Mouse (Mus musculus): ENCODE measurements around the gene E4f1. TPM values are rescaled to one million over a fixed set of nuclear protein-coding genes. Genes with fewer than 3 reads are reported as not detected.
"Not testable (repeated sequence)": the region's sequence is repeated elsewhere in the genome, so short reads cannot be mapped to it uniquely, and the experiment has no call there.

E4f1 gene
- polyA plus RNA-seq, 1 experiment from 2014 or later: 42.3 TPM

DNA sequence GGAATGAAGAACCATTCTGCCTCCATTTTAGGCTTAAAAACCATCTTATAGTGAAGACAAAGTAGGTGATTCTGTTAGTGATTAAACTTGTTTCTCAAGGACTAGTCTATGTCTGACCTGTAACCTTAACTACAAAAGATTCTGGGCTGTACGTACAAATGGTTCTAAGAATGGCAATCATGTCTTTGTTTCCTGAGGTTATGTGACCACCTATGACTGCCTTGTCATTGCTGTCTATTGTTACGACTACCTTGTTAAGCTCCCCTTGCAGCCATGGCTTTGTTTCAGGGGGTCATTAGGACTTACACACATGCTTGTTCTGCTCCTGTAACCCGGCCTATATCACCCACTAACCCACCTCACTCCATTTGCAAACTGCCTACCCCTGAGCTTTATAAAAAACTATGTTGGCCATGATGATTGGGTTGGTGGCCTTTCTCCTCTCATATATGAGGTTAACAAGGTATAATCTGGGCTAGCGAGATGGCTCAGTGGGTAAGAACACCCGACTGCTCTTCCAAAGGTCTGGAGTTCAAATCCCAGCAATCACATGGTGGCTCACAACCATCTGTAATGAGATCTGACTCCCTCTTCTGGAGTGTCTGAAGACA is 1.4 kb downstream of the E4f1 start:
- no peak overlapping the region for H3K27ac ChIP-seq (ENCODE audit: low read depth, low read length)
- ATAC-seq: no peak
- H3K4me3 ChIP-seq (ENCODE audit: low read length): no peak overlapping the region
- H3K9me3 ChIP-seq (ENCODE audit: control insufficient read depth, low read length): no peaks in the 10 kb centered on the region
- H3K27me3 ChIP-seq (replicated peaks; ENCODE audit: control insufficient read depth, insufficient read depth, low read length): no peaks in the 10 kb centered on the region
- no peak overlapping the region for H3K4me2 ChIP-seq (ENCODE audit: low read length)
- H3K4me1 ChIP-seq (ENCODE audit: control insufficient read depth, insufficient read depth, low read depth, low read length): peaks cover 25% of the 10 kb centered on the region
- no peak overlapping the region for H3K9ac ChIP-seq (ENCODE audit: low read depth, low read length)
- WGBS: 92% methylated on average over 5 of the region's 5 CpGs
- no peaks in the 10 kb centered on the region; the same call in 1 of the 2 replicates for H3K36me3 ChIP-seq (ENCODE audit: control insufficient read depth, insufficient read depth, low read length)

GRCm38 (mm10) chr17:24463374-24464133 is 6.6 kb downstream of the E4f1 start:
- H3K27me3 ChIP-seq (replicated peaks; ENCODE audit: control insufficient read depth, insufficient read depth, low read length): no peaks in the 10 kb centered on the region
- 59% methylated on average over 6 of the region's 6 CpGs for WGBS
- H3K4me2 ChIP-seq (ENCODE audit: low read length): no peak overlapping the region
- no peaks in the 10 kb centered on the region for H3K9me3 ChIP-seq (ENCODE audit: control insufficient read depth, low read length)
- no peak overlapping the region for H3K9ac ChIP-seq (ENCODE audit: low read depth, low read length)
- H3K4me3 ChIP-seq (ENCODE audit: low read length): no peak overlapping the region
- H3K4me1 ChIP-seq (ENCODE audit: control insufficient read depth, insufficient read depth, low read depth, low read length): no peaks in the 10 kb centered on the region
- no peak overlapping the region for H3K27ac ChIP-seq (ENCODE audit: low read depth, low read length)
- H3K36me3 ChIP-seq (ENCODE audit: control insufficient read depth, insufficient read depth, low read length): no peaks in the 10 kb centered on the region
- ATAC-seq: no peak

DNA sequence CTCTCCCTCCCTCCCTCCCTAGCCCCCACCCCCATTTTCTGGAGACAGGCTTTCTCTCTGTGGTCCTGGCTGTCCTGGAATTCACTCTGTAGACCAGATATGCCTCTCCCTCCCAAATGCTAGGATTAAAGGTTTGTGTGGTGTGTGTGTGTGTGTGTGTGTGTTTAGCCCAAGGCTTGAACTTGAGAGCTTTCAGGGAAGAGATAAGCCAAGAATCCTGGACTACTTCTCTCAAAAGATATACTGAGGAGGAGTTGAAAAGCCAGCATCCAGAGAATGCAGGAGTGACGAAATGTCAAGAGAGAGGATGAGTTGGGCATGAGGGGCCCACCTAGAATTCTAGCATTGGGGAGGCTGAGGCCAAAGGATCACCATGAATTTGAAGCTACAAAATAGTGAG is 7.2 kb downstream of the E4f1 start:
- Histone ChIP-seq H3K36me3 (ENCODE audit: control insufficient read depth, insufficient read depth, low read length) (no peaks in the 10 kb centered on the region), H3K9me3 (ENCODE audit: control insufficient read depth, low read length) (no peaks in the 10 kb centered on the region), H3K4me3 (ENCODE audit: low read length) (no peak overlapping the region), H3K9ac (ENCODE audit: low read depth, low read length) (no peak overlapping the region), H3K4me2 (ENCODE audit: low read length) (no peak overlapping the region), H3K4me1 (ENCODE audit: control insufficient read depth, insufficient read depth, low read depth, low read length) (no peaks in the 10 kb centered on the region), H3K27me3 (replicated peaks; ENCODE audit: control insufficient read depth, insufficient read depth, low read length) (no peaks in the 10 kb centered on the region), H3K27ac (ENCODE audit: low read depth, low read length) (no peak overlapping the region)
- 87% methylated on average over 1 of the region's 1 CpGs for WGBS
- no peak for ATAC-seq

DNA sequence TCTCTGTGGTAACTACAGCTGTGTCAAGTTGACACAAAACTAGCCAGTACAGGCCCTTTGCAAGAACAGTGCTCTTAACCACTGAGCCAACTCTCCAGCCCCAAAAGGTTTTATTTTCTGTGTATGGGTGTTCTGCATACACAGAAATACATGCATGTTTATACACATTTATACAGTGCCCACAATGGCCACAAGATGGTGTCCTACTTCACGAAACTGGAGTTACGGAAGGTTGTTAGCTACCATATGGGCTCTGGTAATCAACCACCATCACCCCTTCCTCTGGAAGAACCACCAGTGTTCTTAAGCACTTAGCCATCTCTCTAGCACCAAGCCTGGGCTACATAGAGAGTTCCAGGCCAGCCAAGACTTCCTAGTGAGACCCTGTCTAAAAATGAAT is 8.5 kb downstream of the E4f1 start:
- WGBS: 63% methylated on average over 2 of the region's 2 CpGs
- no peaks in the 10 kb centered on the region for H3K27me3 ChIP-seq (replicated peaks; ENCODE audit: control insufficient read depth, insufficient read depth, low read length)
- no peak for ATAC-seq

DNA sequence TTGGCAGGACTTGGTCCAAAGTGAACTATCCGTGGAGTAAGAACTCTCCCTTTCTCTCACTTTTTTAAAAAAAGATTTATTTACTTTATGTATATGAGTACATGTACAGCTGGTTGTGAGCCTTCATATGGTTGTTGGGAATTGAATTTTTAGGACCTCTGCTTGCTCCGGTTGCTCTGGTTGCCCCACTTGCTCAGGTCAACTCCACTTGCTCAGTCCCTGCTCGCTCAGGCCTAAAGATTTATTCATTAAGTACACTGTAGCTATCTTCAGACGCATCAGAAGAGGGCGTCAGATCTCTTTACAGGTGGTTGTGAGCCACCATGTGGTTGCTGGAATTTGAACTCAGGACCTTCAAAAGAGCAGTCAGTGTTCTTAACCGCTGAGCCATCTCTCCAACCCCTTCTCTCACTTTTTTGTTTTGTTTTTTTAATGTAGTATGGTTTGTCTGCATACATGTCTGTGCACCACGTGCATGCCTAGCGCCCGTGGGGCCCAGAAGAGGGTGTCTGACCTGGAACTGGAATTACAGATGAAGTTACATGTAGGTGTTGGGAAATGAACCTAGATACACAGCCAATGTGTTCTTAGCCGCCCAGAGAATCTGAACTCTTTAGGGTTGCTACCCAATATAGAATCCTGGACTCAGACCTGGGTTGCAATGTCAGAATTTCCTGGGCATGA is 14.4 kb downstream of the E4f1 start:
- H3K27ac ChIP-seq (ENCODE audit: low read depth, low read length); H3K9me3 ChIP-seq (ENCODE audit: control insufficient read depth, low read length); H3K27me3 ChIP-seq (replicated peaks; ENCODE audit: control insufficient read depth, insufficient read depth, low read length); H3K36me3 ChIP-seq (ENCODE audit: control insufficient read depth, insufficient read depth, low read length); H3K9ac ChIP-seq (ENCODE audit: low read depth, low read length): not testable (repeated sequence)
- 48% methylated on average over 10 of the region's 10 CpGs for WGBS
- H3K4me2 ChIP-seq (ENCODE audit: low read length): peak overlapping the region; percentile 82
- peak; percentile 32 for ATAC-seq
- peak overlapping the region; percentile 66 for H3K4me3 ChIP-seq (ENCODE audit: low read length)
- H3K4me1 ChIP-seq (ENCODE audit: control insufficient read depth, insufficient read depth, low read depth, low read length): peaks cover 10% of the 10 kb centered on the region

More for the DNA sequence above, 8.5 kb downstream of the E4f1 start:
- Histone ChIP-seq H3K4me2 (ENCODE audit: low read length) (no peak overlapping the region), H3K4me3 (ENCODE audit: low read length) (no peak overlapping the region), H3K9ac (ENCODE audit: low read depth, low read length) (no peak overlapping the region), H3K27ac (ENCODE audit: low read depth, low read length) (no peak overlapping the region), H3K36me3 (ENCODE audit: control insufficient read depth, insufficient read depth, low read length) (no peaks in the 10 kb centered on the region), H3K4me1 (ENCODE audit: control insufficient read depth, insufficient read depth, low read depth, low read length) (no peaks in the 10 kb centered on the region), H3K9me3 (ENCODE audit: control insufficient read depth, low read length) (no peaks in the 10 kb centered on the region)

- under 1% methylated on average over 67 of the region's 67 CpGs for WGBS
- Histone ChIP-seq H3K36me3 (ENCODE audit: control insufficient read depth, insufficient read depth, low read length) (peaks cover 3% of the 10 kb centered on the region; the same call in 1 of the 2 replicates), H3K27me3 (replicated peaks; ENCODE audit: control insufficient read depth, insufficient read depth, low read length) (no peaks in the 10 kb centered on the region), H3K4me1 (ENCODE audit: control insufficient read depth, insufficient read depth, low read depth, low read length) (peaks cover 10% of the 10 kb centered on the region), H3K27ac (ENCODE audit: low read depth, low read length) (peak overlapping the region; percentile 92), H3K4me3 (ENCODE audit: low read length) (peak overlapping the region; percentile 66), H3K4me2 (ENCODE audit: low read length) (peak overlapping the region; percentile 82), H3K9ac (ENCODE audit: low read depth, low read length) (peak overlapping the region; percentile 89), H3K9me3 (ENCODE audit: control insufficient read depth, low read length) (no peaks in the 10 kb centered on the region)
- peak; percentile 95 for ATAC-seq
Observed at GRCm38 (mm10) chr17:24454756-24455522, 15.2 kb downstream of the E4f1 start.

- Histone ChIP-seq H3K27me3 (replicated peaks; ENCODE audit: control insufficient read depth, insufficient read depth, low read length) (no peaks in the 10 kb centered on the region), H3K27ac (ENCODE audit: low read depth, low read length) (peak overlapping the region; percentile 92), H3K9ac (ENCODE audit: low read depth, low read length) (peak overlapping the region; percentile 89), H3K9me3 (ENCODE audit: control insufficient read depth, low read length) (no peaks in the 10 kb centered on the region), H3K36me3 (ENCODE audit: control insufficient read depth, insufficient read depth, low read length) (peaks cover 10% of the 10 kb centered on the region), H3K4me3 (ENCODE audit: low read length) (peak overlapping the region; percentile 66), H3K4me2 (ENCODE audit: low read length) (peak overlapping the region; percentile 82), H3K4me1 (ENCODE audit: control insufficient read depth, insufficient read depth, low read depth, low read length) (peaks cover 10% of the 10 kb centered on the region)
- 9% methylated on average over 14 of the region's 14 CpGs for WGBS
- no peak for ATAC-seq
Observed at GRCm38 (mm10) chr17:24454218-24454755, 15.8 kb downstream of the E4f1 start.

- H3K4me3 ChIP-seq (ENCODE audit: low read length): no peak overlapping the region
- no peaks in the 10 kb centered on the region for H3K9me3 ChIP-seq (ENCODE audit: control insufficient read depth, low read length)
- ATAC-seq: no peak
- no peak overlapping the region for H3K4me2 ChIP-seq (ENCODE audit: low read length)
- peaks cover 10% of the 10 kb centered on the region for H3K4me1 ChIP-seq (ENCODE audit: control insufficient read depth, insufficient read depth, low read depth, low read length)
- H3K36me3 ChIP-seq (ENCODE audit: control insufficient read depth, insufficient read depth, low read length): peaks cover 14% of the 10 kb centered on the region
- no peaks in the 10 kb centered on the region for H3K27me3 ChIP-seq (replicated peaks; ENCODE audit: control insufficient read depth, insufficient read depth, low read length)
- 93% methylated on average over 2 of the region's 2 CpGs for WGBS
- no peak overlapping the region for H3K27ac ChIP-seq (ENCODE audit: low read depth, low read length)
- H3K9ac ChIP-seq (ENCODE audit: low read depth, low read length): no peak overlapping the region
Observed at GRCm38 (mm10) chr17:24453372-24453771, 16.7 kb downstream of the E4f1 start.
